Mouse (Mus musculus): ENCODE results near the gene Ctnnbip1.

DNA sequence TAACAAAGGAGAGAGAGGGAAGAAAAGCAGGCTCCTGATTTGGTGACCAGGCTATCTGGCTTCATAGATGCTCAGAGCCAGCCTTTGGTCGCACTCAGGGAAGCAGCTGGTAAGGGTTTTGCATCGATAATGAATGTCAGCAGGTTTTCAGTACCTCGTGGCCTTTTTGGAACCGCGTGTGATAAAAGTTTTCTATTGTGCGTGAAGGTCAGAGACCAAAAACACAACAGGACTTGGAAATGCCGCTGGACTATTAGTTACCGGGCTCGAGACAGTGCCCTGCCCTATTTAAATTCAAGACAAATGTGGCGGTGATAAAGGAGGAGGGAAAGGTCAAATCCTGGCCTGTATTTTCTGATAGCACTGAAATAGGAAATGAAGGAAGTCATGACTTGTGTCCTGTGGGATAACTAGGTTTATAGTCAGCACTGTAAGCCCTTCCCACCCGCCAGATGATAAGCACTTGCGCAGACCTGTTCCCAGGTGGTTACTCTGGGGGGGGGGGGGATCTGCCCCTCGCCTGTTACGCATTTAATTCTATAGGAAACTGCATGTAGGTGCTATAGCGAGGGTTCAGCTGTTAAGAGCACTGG is 88.8 kb downstream of the Ctnnbip1 start:
- TF ChIP-seq CTCF (IDR thresholded peaks at IDR 0.05; ENCODE audit: extremely low read depth, insufficient read depth, low read length): no peak
- TF ChIP-seq POLR2A (IDR thresholded peaks at IDR 0.05; ENCODE audit: extremely low read depth, insufficient read depth, low read length): no peak

Data from cortical plate, adult 2 months (tissue).